Mouse (Mus musculus): ENCODE measurements around the gene Vmac. TPM values are rescaled to one million over a fixed set of nuclear protein-coding genes. Genes with fewer than 3 reads are reported as not detected.

Vmac gene
- polyA plus RNA-seq, 1 experiment from 2014 or later = 23.6 TPM

DNA sequence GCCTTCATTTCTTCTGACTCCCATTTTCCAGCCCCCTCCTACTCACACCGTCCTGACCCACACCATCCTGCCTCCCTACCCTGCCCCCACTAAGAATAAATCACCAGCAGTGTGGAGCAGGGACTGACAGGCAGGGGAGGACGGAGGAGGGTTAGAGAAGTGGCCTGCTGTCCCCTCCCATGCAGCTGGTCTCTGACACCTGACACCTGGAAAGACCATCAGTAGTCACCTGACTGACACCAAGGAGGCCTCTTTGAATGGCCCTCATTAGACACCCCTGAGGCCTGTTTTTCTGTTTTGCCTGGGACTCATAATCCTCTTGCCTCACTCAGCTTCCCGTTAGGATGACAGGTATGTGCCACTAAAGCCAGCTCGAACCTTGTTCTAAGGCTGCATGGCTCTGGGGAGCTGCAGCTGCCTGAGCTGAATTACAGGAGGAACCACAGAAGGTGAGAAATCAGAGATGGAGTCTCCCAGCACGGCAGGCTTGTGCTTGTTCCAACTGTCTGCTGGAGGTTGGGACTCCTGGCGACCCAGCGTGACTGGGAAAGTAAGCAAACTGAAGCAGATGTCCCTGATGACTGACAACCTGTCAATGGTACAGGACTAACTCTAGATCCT is 9.3 kb upstream of the Vmac start:
- H3K27ac ChIP-seq (ENCODE audit: low read depth, low read length) = peak overlapping the region; percentile 62; the same call in 1 of the 2 replicates
- no peaks in the 10 kb centered on the region for H3K27me3 ChIP-seq (ENCODE audit: control insufficient read depth, insufficient read depth, low read length)
- H3K36me3 ChIP-seq (ENCODE audit: control insufficient read depth, insufficient read depth, low read length) = peaks cover 17% of the 10 kb centered on the region; the same call in 1 of the 2 replicates
- 5% methylated on average over 7 of the region's 7 CpGs for WGBS
- no peak overlapping the region for H3K4me3 ChIP-seq (ENCODE audit: low read length)
- no peak overlapping the region for H3K4me2 ChIP-seq (replicated peaks; ENCODE audit: low read depth, low read length)
- peaks cover 32% of the 10 kb centered on the region for H3K4me1 ChIP-seq (ENCODE audit: control insufficient read depth, insufficient read depth, low read length)
- ATAC-seq (ENCODE audit: low FRiP score, low TSS enrichment) = peak; percentile 78
- no peaks in the 10 kb centered on the region for H3K9me3 ChIP-seq (ENCODE audit: control insufficient read depth, low read length)
- H3K9ac ChIP-seq (ENCODE audit: low read depth, low read length) = no peak overlapping the region

DNA sequence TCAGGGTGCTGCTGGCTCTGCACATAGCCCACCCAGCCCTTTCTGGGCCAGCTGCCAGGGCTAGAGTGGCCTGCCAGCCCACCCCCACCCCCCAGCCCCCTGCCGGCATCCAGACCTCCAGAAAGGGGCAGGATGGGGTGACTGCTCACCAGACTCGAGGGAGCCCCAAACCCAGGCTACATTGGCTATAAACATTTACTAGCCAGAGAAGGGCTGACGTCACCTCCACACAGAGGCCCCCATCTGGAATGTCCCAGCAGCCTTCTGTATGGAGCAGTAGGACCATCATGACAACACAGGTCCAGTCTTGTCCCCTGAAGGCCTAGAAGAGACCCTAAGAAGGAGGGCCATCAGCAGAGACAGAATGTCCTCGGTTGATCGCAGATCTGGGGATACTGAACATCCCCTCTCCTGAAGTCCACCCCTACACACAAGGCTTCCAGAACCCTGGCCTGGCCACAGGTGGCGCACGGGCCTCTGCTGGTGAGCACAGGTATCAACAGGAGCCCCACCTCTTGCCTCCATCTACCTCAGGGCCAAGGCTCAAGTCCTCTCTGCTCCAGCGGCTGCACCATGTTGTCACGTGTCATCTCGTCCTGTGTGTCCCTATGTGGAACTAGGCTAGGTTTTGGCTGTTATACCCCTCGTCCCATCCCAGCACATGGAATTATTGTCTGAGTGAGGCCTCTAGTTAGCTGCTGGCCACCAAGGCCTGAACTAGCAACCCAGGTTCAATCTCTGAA is 5.8 kb upstream of the Vmac start:
- ATAC-seq (ENCODE audit: low FRiP score, low TSS enrichment) = no peak
- no peak overlapping the region for H3K4me2 ChIP-seq (replicated peaks; ENCODE audit: low read depth, low read length)
- no peak overlapping the region for H3K9ac ChIP-seq (ENCODE audit: low read depth, low read length)
- H3K36me3 ChIP-seq (ENCODE audit: control insufficient read depth, insufficient read depth, low read length) = peaks cover 31% of the 10 kb centered on the region
- H3K27ac ChIP-seq (ENCODE audit: low read depth, low read length) = no peak overlapping the region
- 78% methylated on average over 11 of the region's 11 CpGs for WGBS
- no peak overlapping the region for H3K4me3 ChIP-seq (ENCODE audit: low read length)
- peaks cover 33% of the 10 kb centered on the region for H3K4me1 ChIP-seq (ENCODE audit: control insufficient read depth, insufficient read depth, low read length)
- H3K9me3 ChIP-seq (ENCODE audit: control insufficient read depth, low read length) = no peaks in the 10 kb centered on the region
- H3K27me3 ChIP-seq (ENCODE audit: control insufficient read depth, insufficient read depth, low read length) = no peaks in the 10 kb centered on the region

DNA sequence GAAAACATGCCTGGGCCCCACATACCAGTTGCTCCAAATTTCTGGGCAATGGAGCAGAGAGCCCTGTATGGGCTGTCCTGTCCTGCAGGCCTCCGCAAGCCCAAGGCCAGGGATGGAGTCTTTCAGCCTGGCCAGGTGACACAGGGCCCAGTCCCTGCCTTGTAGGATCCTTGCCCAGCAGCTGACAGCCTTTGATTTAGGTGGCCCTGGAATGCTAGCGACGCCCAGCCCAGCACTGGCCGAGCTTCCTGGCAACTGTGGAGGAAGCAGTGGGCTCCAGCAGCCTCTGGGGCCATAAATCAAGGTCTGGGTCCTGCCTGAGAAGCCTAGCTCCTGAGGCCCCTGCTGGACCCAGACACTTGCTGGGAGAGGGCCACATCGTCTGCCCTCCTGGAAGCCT is 4.6 kb upstream of the Vmac start:
- Histone ChIP-seq H3K4me3 (ENCODE audit: low read length) (no peak overlapping the region), H3K9ac (ENCODE audit: low read depth, low read length) (0 out of 2 replicates have a peak overlapping the region, but pooled peaks have one; percentile 34), H3K4me1 (ENCODE audit: control insufficient read depth, insufficient read depth, low read length) (peaks cover 24% of the 10 kb centered on the region), H3K27me3 (ENCODE audit: control insufficient read depth, insufficient read depth, low read length) (no peaks in the 10 kb centered on the region), H3K4me2 (replicated peaks; ENCODE audit: low read depth, low read length) (no peak overlapping the region), H3K36me3 (ENCODE audit: control insufficient read depth, insufficient read depth, low read length) (peaks cover 31% of the 10 kb centered on the region), H3K27ac (ENCODE audit: low read depth, low read length) (peak overlapping the region; percentile 47; the same call in 1 of the 2 replicates), H3K9me3 (ENCODE audit: control insufficient read depth, low read length) (no peaks in the 10 kb centered on the region)
- 9% methylated on average over 5 of the region's 5 CpGs for WGBS
- ATAC-seq (ENCODE audit: low FRiP score, low TSS enrichment) = peak; percentile 21; the same call in 1 of the 2 replicates

DNA sequence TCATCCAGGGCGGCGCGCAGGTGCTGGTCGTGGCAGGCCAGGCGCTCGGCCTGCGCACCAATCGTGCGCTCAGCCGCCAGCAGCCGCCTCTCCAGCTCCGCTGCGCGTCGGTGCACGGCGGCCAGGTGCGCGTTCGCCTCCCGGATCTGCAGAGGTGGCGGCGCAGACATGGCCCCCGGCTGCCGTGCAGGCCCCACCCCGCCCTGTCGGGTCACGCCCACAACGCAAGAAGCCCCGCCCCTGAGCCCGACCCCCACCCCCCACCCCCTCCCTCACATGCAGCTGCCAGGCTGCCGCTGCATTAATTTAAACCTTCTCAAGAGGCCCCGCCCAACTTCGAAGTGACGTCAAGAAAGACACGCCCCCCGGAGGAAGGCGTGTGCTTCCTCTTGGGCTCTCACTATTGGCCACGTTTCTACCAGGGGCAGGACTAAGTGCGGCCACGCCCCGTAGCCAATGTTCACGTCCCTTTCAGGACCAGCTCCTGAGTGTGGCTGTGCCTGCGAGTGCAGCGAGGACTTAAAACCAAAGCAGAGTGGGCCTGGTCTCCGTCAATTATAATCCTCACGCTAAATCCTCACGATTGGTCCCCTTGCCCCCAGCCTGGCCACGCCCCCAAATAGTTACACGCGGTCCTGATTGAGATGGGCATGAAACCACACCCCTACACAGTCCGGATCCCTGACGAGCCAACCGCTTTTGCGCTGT is 1.0 kb downstream of the Vmac start:
- Histone ChIP-seq H3K4me1 (ENCODE audit: control insufficient read depth, insufficient read depth, low read length) (peaks cover 7% of the 10 kb centered on the region), H3K4me3 (ENCODE audit: low read length) (peak overlapping the region; percentile 84), H3K9me3 (ENCODE audit: control insufficient read depth, low read length) (no peaks in the 10 kb centered on the region), H3K27me3 (ENCODE audit: control insufficient read depth, insufficient read depth, low read length) (no peaks in the 10 kb centered on the region), H3K4me2 (replicated peaks; ENCODE audit: low read depth, low read length) (peak overlapping the region; percentile 77), H3K27ac (ENCODE audit: low read depth, low read length) (peak overlapping the region; percentile 63), H3K36me3 (ENCODE audit: control insufficient read depth, insufficient read depth, low read length) (peaks cover 24% of the 10 kb centered on the region), H3K9ac (ENCODE audit: low read depth, low read length) (peak overlapping the region; percentile 82)
- ATAC-seq (ENCODE audit: low FRiP score, low TSS enrichment) = peak; percentile 93
- WGBS = under 1% methylated on average over 51 of the region's 55 CpGs

DNA sequence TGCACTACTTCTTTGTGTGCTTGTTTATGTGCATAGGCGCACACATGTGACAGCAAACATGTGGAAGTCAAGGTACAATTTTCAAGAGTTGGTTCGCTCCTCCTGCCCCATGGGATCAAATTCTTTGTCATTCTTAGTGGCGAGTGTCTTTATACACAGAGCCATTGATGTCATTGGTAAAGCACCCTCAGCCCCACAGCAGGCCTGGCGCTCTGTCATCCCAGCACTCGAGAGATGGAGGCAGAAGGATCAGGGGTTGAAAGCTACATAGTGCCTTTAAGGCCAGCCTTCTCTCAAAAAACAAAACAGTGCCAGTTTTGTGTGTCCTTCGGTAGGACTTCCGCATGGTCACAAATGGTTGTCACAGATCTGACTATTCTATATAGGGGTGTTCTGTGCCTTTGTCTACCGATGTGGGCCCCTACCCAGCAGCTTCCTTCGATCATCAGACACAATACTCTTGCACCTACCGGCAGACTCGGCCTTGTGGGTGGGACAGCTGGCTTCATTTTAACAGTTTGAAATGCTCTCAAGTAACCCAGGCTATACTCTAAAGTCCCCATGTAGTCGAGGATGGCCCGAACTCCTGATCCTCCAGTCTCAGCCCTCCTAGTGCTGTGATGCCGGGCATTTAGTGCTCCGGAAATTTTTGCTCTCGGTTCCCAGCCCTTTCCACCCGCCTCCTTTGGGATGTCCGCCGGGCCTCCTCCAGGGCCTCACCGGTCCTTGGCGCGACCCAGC is 1.7 kb downstream of the Vmac start:
- peaks cover 24% of the 10 kb centered on the region for H3K36me3 ChIP-seq (ENCODE audit: control insufficient read depth, insufficient read depth, low read length)
- peaks cover 7% of the 10 kb centered on the region for H3K4me1 ChIP-seq (ENCODE audit: control insufficient read depth, insufficient read depth, low read length)
- 25% methylated on average over 22 of the region's 22 CpGs for WGBS
- H3K4me2 ChIP-seq (replicated peaks; ENCODE audit: low read depth, low read length) = peak overlapping the region; percentile 77
- peak; percentile 1; the same call in 1 of the 2 replicates for ATAC-seq (ENCODE audit: low FRiP score, low TSS enrichment)
- no peaks in the 10 kb centered on the region for H3K9me3 ChIP-seq (ENCODE audit: control insufficient read depth, low read length)
- H3K27ac ChIP-seq (ENCODE audit: low read depth, low read length) = 0 out of 2 replicates have a peak overlapping the region, but pooled peaks have one; percentile 1
- H3K9ac ChIP-seq (ENCODE audit: low read depth, low read length) = peak overlapping the region; percentile 55
- peak overlapping the region; percentile 84 for H3K4me3 ChIP-seq (ENCODE audit: low read length)
- H3K27me3 ChIP-seq (ENCODE audit: control insufficient read depth, insufficient read depth, low read length) = no peaks in the 10 kb centered on the region

DNA sequence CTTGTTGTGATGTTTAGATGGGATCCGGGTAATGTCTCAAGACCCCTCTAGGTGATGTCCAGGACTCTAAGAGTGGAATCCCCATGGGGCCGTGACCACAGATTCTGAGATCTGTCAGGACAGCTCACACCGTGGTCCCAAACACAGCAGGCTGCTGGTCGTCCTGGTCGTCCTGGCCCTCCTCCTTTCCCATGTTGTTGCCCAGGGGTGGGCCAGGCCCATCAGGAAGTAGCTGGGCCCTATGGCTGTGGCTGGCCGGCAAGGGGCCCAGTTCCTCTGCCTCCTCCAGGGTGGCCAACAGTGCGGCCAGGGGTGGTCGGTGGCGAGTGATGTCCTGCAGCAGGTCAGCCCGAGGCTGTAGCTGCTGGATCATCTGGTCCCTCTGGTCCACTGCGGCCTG is 2.5 kb downstream of the Vmac start:
- H3K27me3 ChIP-seq (ENCODE audit: control insufficient read depth, insufficient read depth, low read length) = no peaks in the 10 kb centered on the region
- no peak overlapping the region for H3K9ac ChIP-seq (ENCODE audit: low read depth, low read length)
- WGBS = 66% methylated on average over 11 of the region's 11 CpGs
- no peak overlapping the region for H3K4me3 ChIP-seq (ENCODE audit: low read length)
- no peak for ATAC-seq (ENCODE audit: low FRiP score, low TSS enrichment)
- H3K27ac ChIP-seq (ENCODE audit: low read depth, low read length) = no peak overlapping the region
- H3K36me3 ChIP-seq (ENCODE audit: control insufficient read depth, insufficient read depth, low read length) = peaks cover 29% of the 10 kb centered on the region
- no peak overlapping the region; the same call in 1 of the 2 replicates for H3K4me2 ChIP-seq (replicated peaks; ENCODE audit: low read depth, low read length)
- peaks cover 7% of the 10 kb centered on the region for H3K4me1 ChIP-seq (ENCODE audit: control insufficient read depth, insufficient read depth, low read length)
- H3K9me3 ChIP-seq (ENCODE audit: control insufficient read depth, low read length) = no peaks in the 10 kb centered on the region

DNA sequence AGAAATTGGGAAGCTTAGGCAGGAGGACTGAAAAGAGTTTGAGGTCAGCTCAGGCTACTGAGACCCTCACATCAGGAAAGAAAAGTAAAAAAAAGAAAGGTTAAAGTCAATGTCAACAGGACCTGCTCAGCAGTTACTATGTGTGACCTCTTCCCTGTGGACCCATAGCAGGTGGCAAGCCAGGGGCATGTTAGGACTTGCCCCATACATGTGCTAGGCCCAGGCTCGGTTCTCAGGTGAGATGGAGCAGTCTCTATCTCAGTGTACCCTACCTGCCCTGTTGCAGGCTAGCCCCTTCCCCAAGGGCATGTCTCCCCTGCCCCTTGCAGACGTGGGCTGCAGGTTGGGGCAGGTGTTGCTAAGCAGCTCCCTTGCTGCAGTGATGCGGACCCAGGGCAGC is 8.1 kb downstream of the Vmac start:
- no peak overlapping the region for H3K9ac ChIP-seq (ENCODE audit: low read depth, low read length)
- 83% methylated on average over 3 of the region's 3 CpGs for WGBS
- no peak overlapping the region for H3K4me2 ChIP-seq (replicated peaks; ENCODE audit: low read depth, low read length)
- no peaks in the 10 kb centered on the region for H3K27me3 ChIP-seq (ENCODE audit: control insufficient read depth, insufficient read depth, low read length)
- no peaks in the 10 kb centered on the region for H3K9me3 ChIP-seq (ENCODE audit: control insufficient read depth, low read length)
- no peak overlapping the region for H3K27ac ChIP-seq (ENCODE audit: low read depth, low read length)
- peaks cover 85% of the 10 kb centered on the region for H3K36me3 ChIP-seq (ENCODE audit: control insufficient read depth, insufficient read depth, low read length)
- H3K4me1 ChIP-seq (ENCODE audit: control insufficient read depth, insufficient read depth, low read length) = no peaks in the 10 kb centered on the region
- H3K4me3 ChIP-seq (ENCODE audit: low read length) = no peak overlapping the region
- ATAC-seq (ENCODE audit: low FRiP score, low TSS enrichment) = no peak

DNA sequence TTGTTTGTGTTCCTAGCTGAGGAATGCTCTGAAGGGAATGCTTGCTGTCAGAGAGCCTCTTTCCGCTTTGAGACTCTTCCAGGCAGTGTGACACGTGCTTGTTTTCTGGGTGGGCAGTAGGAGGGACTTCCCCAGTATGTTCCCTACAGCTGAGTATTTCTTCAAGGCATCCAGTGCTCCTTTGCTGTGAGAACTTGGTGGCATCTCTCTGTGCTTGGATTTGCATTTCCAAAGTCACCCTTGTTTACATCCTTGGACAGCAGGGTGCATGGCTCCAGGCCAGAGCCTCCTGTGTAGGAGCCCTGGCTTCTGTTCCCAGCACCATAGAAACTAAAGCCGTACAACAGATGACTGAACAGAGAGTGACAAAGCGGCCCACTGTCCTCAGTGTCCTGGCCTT is 9.1 kb downstream of the Vmac start:
- H3K27ac ChIP-seq (ENCODE audit: low read depth, low read length) = no peak overlapping the region
- no peak overlapping the region for H3K4me2 ChIP-seq (replicated peaks; ENCODE audit: low read depth, low read length)
- H3K9ac ChIP-seq (ENCODE audit: low read depth, low read length) = no peak overlapping the region
- H3K4me1 ChIP-seq (ENCODE audit: control insufficient read depth, insufficient read depth, low read length) = no peaks in the 10 kb centered on the region
- no peak overlapping the region for H3K4me3 ChIP-seq (ENCODE audit: low read length)
- no peaks in the 10 kb centered on the region for H3K9me3 ChIP-seq (ENCODE audit: control insufficient read depth, low read length)
- ATAC-seq (ENCODE audit: low FRiP score, low TSS enrichment) = no peak
- peaks cover 95% of the 10 kb centered on the region for H3K36me3 ChIP-seq (ENCODE audit: control insufficient read depth, insufficient read depth, low read length)
- WGBS = 85% methylated on average over 4 of the region's 4 CpGs
- H3K27me3 ChIP-seq (ENCODE audit: control insufficient read depth, insufficient read depth, low read length) = no peaks in the 10 kb centered on the region
